Mouse (Mus musculus): ENCODE data around the gene Pak4. TPM values are rescaled to one million over a fixed set of nuclear protein-coding genes. Genes with fewer than 3 reads are reported as not detected.

Pak4 gene
- total and polyA plus RNA-seq, 2 experiments from 2014 or later = 11.5 to 11.9 TPM

GRCm38 (mm10) chr7:28572689-28573088 lies 25.3 kb downstream of the Pak4 start:
- no peaks in the 10 kb centered on the region for H3K9me3 ChIP-seq (ENCODE audit: low read length)
- DNase-seq (no peak), ATAC-seq (no peak)
- no peak overlapping the region for H3K9ac ChIP-seq
- no peaks in the 10 kb centered on the region for H3K27me3 ChIP-seq (ENCODE audit: insufficient read depth, low read length)
- no peaks in the 10 kb centered on the region for H3K4me1 ChIP-seq (ENCODE audit: insufficient read depth)
- H3K27ac ChIP-seq (ENCODE audit: low read depth, low read length) = no peak overlapping the region
- WGBS = 92% methylated on average over 5 of the region's 5 CpGs
- H3K4me2 ChIP-seq (ENCODE audit: low read depth) = no peak overlapping the region
- no peak overlapping the region for H3K4me3 ChIP-seq (ENCODE audit: low read depth, low read length)
- no peak for TF ChIP-seq CTCF (IDR thresholded peaks at IDR 0.05; ENCODE audit: low read depth)
- H3K36me3 ChIP-seq (ENCODE audit: insufficient read depth) = peaks cover 9% of the 10 kb centered on the region; the same call in 1 of the 2 replicates

GRCm38 (mm10) chr7:28570982-28571682 lies 26.9 kb downstream of the Pak4 start:
- Histone ChIP-seq H3K27ac (ENCODE audit: low read depth, low read length) (no peak overlapping the region), H3K4me2 (ENCODE audit: low read depth) (no peak overlapping the region), H3K9ac (no peak overlapping the region), H3K4me3 (ENCODE audit: low read depth, low read length) (no peak overlapping the region), H3K27me3 (ENCODE audit: insufficient read depth, low read length) (no peaks in the 10 kb centered on the region), H3K4me1 (ENCODE audit: insufficient read depth) (no peaks in the 10 kb centered on the region), H3K9me3 (ENCODE audit: low read length) (no peaks in the 10 kb centered on the region), H3K36me3 (ENCODE audit: insufficient read depth) (peaks cover 24% of the 10 kb centered on the region)
- no peak for TF ChIP-seq CTCF (IDR thresholded peaks at IDR 0.05; ENCODE audit: low read depth)
- DNase-seq (peak; percentile 41), ATAC-seq (no peak)
- 50% methylated on average over 5 of the region's 5 CpGs for WGBS

GRCm38 (mm10) chr7:28570291-28570981 lies 27.5 kb downstream of the Pak4 start:
- TF ChIP-seq CTCF (IDR thresholded peaks at IDR 0.05; ENCODE audit: low read depth) = no peak
- H3K9me3 ChIP-seq (ENCODE audit: low read length) = no peaks in the 10 kb centered on the region
- no peak overlapping the region for H3K4me2 ChIP-seq (ENCODE audit: low read depth)
- H3K36me3 ChIP-seq (ENCODE audit: insufficient read depth) = peaks cover 24% of the 10 kb centered on the region
- DNase-seq (no peak), ATAC-seq (no peak)
- no peak overlapping the region for H3K4me3 ChIP-seq (ENCODE audit: low read depth, low read length)
- H3K27me3 ChIP-seq (ENCODE audit: insufficient read depth, low read length) = no peaks in the 10 kb centered on the region
- no peak overlapping the region for H3K27ac ChIP-seq (ENCODE audit: low read depth, low read length)
- no peaks in the 10 kb centered on the region for H3K4me1 ChIP-seq (ENCODE audit: insufficient read depth)
- H3K9ac ChIP-seq = no peak overlapping the region
- WGBS = 61% methylated on average over 12 of the region's 12 CpGs

- Histone ChIP-seq H3K9ac (no peak overlapping the region), H3K36me3 (ENCODE audit: insufficient read depth) (peaks cover 40% of the 10 kb centered on the region), H3K4me2 (ENCODE audit: low read depth) (no peak overlapping the region), H3K9me3 (ENCODE audit: low read length) (no peaks in the 10 kb centered on the region), H3K4me3 (ENCODE audit: low read depth, low read length) (no peak overlapping the region), H3K4me1 (ENCODE audit: insufficient read depth) (no peaks in the 10 kb centered on the region), H3K27me3 (ENCODE audit: insufficient read depth, low read length) (no peaks in the 10 kb centered on the region), H3K27ac (ENCODE audit: low read depth, low read length) (no peak overlapping the region)
- no peak; the same call in 1 of the 2 replicates for ATAC-seq
- peak; percentile 81 for TF ChIP-seq CTCF (IDR thresholded peaks at IDR 0.05; ENCODE audit: low read depth)
- DNase-seq = peak; percentile 59
These were observed 29.7 kb downstream of the Pak4 start for GRCm38 (mm10) chr7:28568253-28568652.

GRCm38 (mm10) chr7:28567539-28567938 lies 30.4 kb downstream of the Pak4 start:
- Histone ChIP-seq H3K9me3 (ENCODE audit: low read length) (no peaks in the 10 kb centered on the region), H3K27ac (ENCODE audit: low read depth, low read length) (no peak overlapping the region), H3K4me2 (ENCODE audit: low read depth) (no peak overlapping the region), H3K4me1 (ENCODE audit: insufficient read depth) (no peaks in the 10 kb centered on the region), H3K27me3 (ENCODE audit: insufficient read depth, low read length) (no peaks in the 10 kb centered on the region), H3K4me3 (ENCODE audit: low read depth, low read length) (no peak overlapping the region), H3K9ac (no peak overlapping the region), H3K36me3 (ENCODE audit: insufficient read depth) (peaks cover 48% of the 10 kb centered on the region)
- ATAC-seq (no peak), DNase-seq (no peak)
- 90% methylated on average over 4 of the region's 4 CpGs for WGBS
- no peak for TF ChIP-seq CTCF (IDR thresholded peaks at IDR 0.05; ENCODE audit: low read depth)

GRCm38 (mm10) chr7:28565407-28565806 lies 32.6 kb downstream of the Pak4 start:
- Histone ChIP-seq H3K27me3 (ENCODE audit: insufficient read depth, low read length) (no peaks in the 10 kb centered on the region), H3K9me3 (ENCODE audit: low read length) (no peaks in the 10 kb centered on the region), H3K9ac (no peak overlapping the region), H3K4me3 (ENCODE audit: low read depth, low read length) (no peak overlapping the region), H3K4me1 (ENCODE audit: insufficient read depth) (no peaks in the 10 kb centered on the region), H3K27ac (ENCODE audit: low read depth, low read length) (no peak overlapping the region), H3K36me3 (ENCODE audit: insufficient read depth) (peaks cover 62% of the 10 kb centered on the region), H3K4me2 (ENCODE audit: low read depth) (no peak overlapping the region)
- WGBS = 69% methylated on average over 5 of the region's 5 CpGs
- no peak for DNase-seq
- no peak for TF ChIP-seq CTCF (IDR thresholded peaks at IDR 0.05; ENCODE audit: low read depth)
- ATAC-seq = peak; percentile 34; the same call in 1 of the 2 replicates

- H3K27ac ChIP-seq (ENCODE audit: low read depth, low read length) = no peak overlapping the region
- H3K4me1 ChIP-seq (ENCODE audit: insufficient read depth) = no peaks in the 10 kb centered on the region
- no peak overlapping the region for H3K4me2 ChIP-seq (ENCODE audit: low read depth)
- H3K9ac ChIP-seq = no peak overlapping the region
- TF ChIP-seq CTCF (IDR thresholded peaks at IDR 0.05; ENCODE audit: low read depth) = no peak
- H3K36me3 ChIP-seq (ENCODE audit: insufficient read depth) = peaks cover 76% of the 10 kb centered on the region
- H3K9me3 ChIP-seq (ENCODE audit: low read length) = no peaks in the 10 kb centered on the region
- no peak for ATAC-seq
- no peak overlapping the region for H3K4me3 ChIP-seq (ENCODE audit: low read depth, low read length)
- H3K27me3 ChIP-seq (ENCODE audit: insufficient read depth, low read length) = no peaks in the 10 kb centered on the region
- WGBS = 91% methylated on average over 13 of the region's 13 CpGs
- no peak for DNase-seq
These were observed 35.0 kb downstream of the Pak4 start for GRCm38 (mm10) chr7:28562951-28563350.
